Mouse (Mus musculus) liver, embryonic 16.5 days (tissue): ENCODE results near the gene Txk. TPM values are rescaled to one million over a fixed set of nuclear protein-coding genes. Genes with fewer than 3 reads are reported as not detected.

ENCODE experiments used
- ATAC-seq: fragments of 200-750 bp; cut with Nextera tagmentation; 2 replicates; pipeline ENCODE4 v1.8.0; 2017; ENCODE audit warnings: low read depth, mild to moderate bottlenecking, moderate number of reproducible peaks, moderate library complexity
- H3K27ac ChIP-seq: fragments of 300-500 bp; sonication (generic); 2 replicates; pipeline ENCODE4 v1.5.1; 2014; ENCODE audit warnings: mild to moderate bottlenecking, low read length
- H3K27me3 ChIP-seq: fragments of 300-500 bp; sonication (generic); 2 replicates; pipeline ENCODE4 v1.6.1; 2014; ENCODE audit warnings: low read depth, low read length, mixed read lengths; ENCODE audit not compliant: control insufficient read depth, insufficient read depth
- H3K36me3 ChIP-seq: fragments of 300-500 bp; sonication (generic); 2 replicates; pipeline ENCODE4 v1.6.1; 2014; ENCODE audit warnings: mild to moderate bottlenecking; ENCODE audit not compliant: control insufficient read depth, insufficient read depth
- H3K4me1 ChIP-seq: fragments of 300-500 bp; sonication (generic); 2 replicates; pipeline ENCODE4 v1.6.1; 2014; ENCODE audit warnings: low read depth, low read length, mixed read lengths; ENCODE audit not compliant: control insufficient read depth
- H3K4me2 ChIP-seq: fragments of 300-500 bp; sonication (generic); 2 replicates; pipeline ENCODE4 v1.6.1; 2014; ENCODE audit warnings: low read depth, low read length, mixed read lengths
- H3K4me3 ChIP-seq: fragments of 300-500 bp; sonication (generic); 2 replicates; pipeline ENCODE4 v1.5.1; 2014; ENCODE audit warnings: low read depth, mild to moderate bottlenecking, low read length
- H3K9ac ChIP-seq: fragments of 300-500 bp; sonication (generic); 2 replicates; pipeline ENCODE4 v1.6.1; 2014; ENCODE audit warnings: low read depth, low read length
- H3K9me3 ChIP-seq: fragments of 300-500 bp; sonication (generic); replicated peaks from 2 replicates; pipeline ENCODE4 v1.6.1; 2016; ENCODE audit warnings: low read length; ENCODE audit not compliant: control insufficient read depth
- WGBS: fragments of 180-500 bp; shearing (Covaris S2); extraction: QIAGEN DNeasy Blood & Tissue Kit; methylation state at CpG from one replicate; pipeline ENCODE4 v1.1.7; 2014; ENCODE audit not compliant: insufficient replicate concordance; 5-methylcytosine and 5-hydroxymethylcytosine counted together
- polyA plus RNA-seq: library from polyadenylated mRNA; unstranded; fragments of >200 nt; fragmentation: Nextera tagmentation; extraction: Ambion mirVana; gene quantifications from 2 replicates; pipeline ENCODE4 v1.2.1, GENCODE M21; 2015

The Txk gene
- polyA plus RNA-seq, 1 experiment from 2014 or later: 0.09 TPM

- no peak for ATAC-seq
Measured at GRCm38 (mm10) chr5:72710572-72711278, 41.9 kb downstream of the Txk start.

GRCm38 (mm10) chr5:72709976-72710375, 42.6 kb downstream of the Txk start:
- no peaks in the 10 kb centered on the region for H3K27me3 ChIP-seq
- no peak overlapping the region for H3K4me2 ChIP-seq
- ATAC-seq: no peak
- H3K27ac ChIP-seq: no peak overlapping the region
- WGBS: 75% methylated on average over 9 of the region's 9 CpGs
- H3K4me1 ChIP-seq: no peaks in the 10 kb centered on the region
- H3K4me3 ChIP-seq: no peak overlapping the region
- no peaks in the 10 kb centered on the region for H3K36me3 ChIP-seq
- no peak overlapping the region for H3K9ac ChIP-seq
- no peaks in the 10 kb centered on the region for H3K9me3 ChIP-seq

More at GRCm38 (mm10) chr5:72710572-72711278, 41.9 kb downstream of the Txk start:
- Histone ChIP-seq H3K4me3 (no peak overlapping the region), H3K9ac (no peak overlapping the region), H3K27me3 (no peaks in the 10 kb centered on the region), H3K9me3 (no peaks in the 10 kb centered on the region), H3K27ac (no peak overlapping the region), H3K4me2 (no peak overlapping the region), H3K4me1 (no peaks in the 10 kb centered on the region), H3K36me3 (no peaks in the 10 kb centered on the region)
- WGBS: 19% methylated on average over 4 of the region's 4 CpGs

GRCm38 (mm10) chr5:72709451-72709850, 43.1 kb downstream of the Txk start:
- H3K27ac ChIP-seq: no peak overlapping the region
- no peaks in the 10 kb centered on the region for H3K27me3 ChIP-seq
- no peak overlapping the region for H3K4me2 ChIP-seq
- 68% methylated on average over 13 of the region's 13 CpGs for WGBS
- ATAC-seq: no peak
- H3K9ac ChIP-seq: no peak overlapping the region
- H3K9me3 ChIP-seq: no peaks in the 10 kb centered on the region
- H3K4me1 ChIP-seq: no peaks in the 10 kb centered on the region
- no peaks in the 10 kb centered on the region for H3K36me3 ChIP-seq
- no peak overlapping the region for H3K4me3 ChIP-seq

- Histone ChIP-seq H3K27ac (no peak overlapping the region), H3K9ac (no peak overlapping the region), H3K27me3 (no peaks in the 10 kb centered on the region), H3K4me2 (no peak overlapping the region), H3K4me3 (no peak overlapping the region), H3K36me3 (no peaks in the 10 kb centered on the region), H3K4me1 (no peaks in the 10 kb centered on the region), H3K9me3 (no peaks in the 10 kb centered on the region)
- 64% methylated on average over 10 of the region's 10 CpGs for WGBS
- no peak for ATAC-seq
Measured at GRCm38 (mm10) chr5:72706722-72707121, 45.9 kb downstream of the Txk start.

GRCm38 (mm10) chr5:72706095-72706494, 46.5 kb downstream of the Txk start:
- Histone ChIP-seq H3K9me3 (no peaks in the 10 kb centered on the region), H3K36me3 (no peaks in the 10 kb centered on the region), H3K9ac (no peak overlapping the region), H3K27ac (no peak overlapping the region), H3K4me3 (no peak overlapping the region), H3K4me1 (no peaks in the 10 kb centered on the region), H3K4me2 (no peak overlapping the region), H3K27me3 (no peaks in the 10 kb centered on the region)
- 56% methylated on average over 10 of the region's 10 CpGs for WGBS
- no peak for ATAC-seq

- no peak overlapping the region for H3K9ac ChIP-seq
- no peak for ATAC-seq
- no peaks in the 10 kb centered on the region for H3K27me3 ChIP-seq
- no peaks in the 10 kb centered on the region for H3K36me3 ChIP-seq
- no peak overlapping the region for H3K4me2 ChIP-seq
- H3K4me3 ChIP-seq: no peak overlapping the region
- no peaks in the 10 kb centered on the region for H3K4me1 ChIP-seq
- H3K9me3 ChIP-seq: no peaks in the 10 kb centered on the region
- H3K27ac ChIP-seq: no peak overlapping the region
Measured at GRCm38 (mm10) chr5:72702202-72702601, 50.4 kb downstream of the Txk start.

- no peak overlapping the region for H3K4me2 ChIP-seq
- ATAC-seq: no peak
- H3K4me3 ChIP-seq: no peak overlapping the region
- H3K9ac ChIP-seq: no peak overlapping the region
- no peaks in the 10 kb centered on the region for H3K9me3 ChIP-seq
- no peaks in the 10 kb centered on the region for H3K36me3 ChIP-seq
- H3K4me1 ChIP-seq: no peaks in the 10 kb centered on the region
- H3K27me3 ChIP-seq: no peaks in the 10 kb centered on the region
- no peak overlapping the region for H3K27ac ChIP-seq
- 63% methylated on average over 2 of the region's 2 CpGs for WGBS
Measured at GRCm38 (mm10) chr5:72699500-72699818, 53.1 kb downstream of the Txk start.

GRCm38 (mm10) chr5:72698818-72699499, 53.6 kb downstream of the Txk start:
- H3K36me3 ChIP-seq: no peaks in the 10 kb centered on the region
- no peak overlapping the region for H3K27ac ChIP-seq
- 61% methylated on average over 7 of the region's 7 CpGs for WGBS
- no peak overlapping the region for H3K4me3 ChIP-seq
- no peaks in the 10 kb centered on the region for H3K9me3 ChIP-seq
- H3K9ac ChIP-seq: no peak overlapping the region
- ATAC-seq: no peak
- H3K4me2 ChIP-seq: no peak overlapping the region
- H3K4me1 ChIP-seq: no peaks in the 10 kb centered on the region
- H3K27me3 ChIP-seq: no peaks in the 10 kb centered on the region

GRCm38 (mm10) chr5:72698343-72698742, 54.2 kb downstream of the Txk start:
- no peaks in the 10 kb centered on the region for H3K4me1 ChIP-seq
- no peaks in the 10 kb centered on the region for H3K36me3 ChIP-seq
- 65% methylated on average over 3 of the region's 3 CpGs for WGBS
- no peak for ATAC-seq
- H3K9ac ChIP-seq: no peak overlapping the region
- no peaks in the 10 kb centered on the region for H3K9me3 ChIP-seq
- no peak overlapping the region for H3K4me3 ChIP-seq
- no peaks in the 10 kb centered on the region for H3K27me3 ChIP-seq
- no peak overlapping the region for H3K27ac ChIP-seq
- no peak overlapping the region for H3K4me2 ChIP-seq
